Mouse (Mus musculus) CD4-positive, CD25-positive, alpha-beta regulatory T cell, adult 9 weeks (primary cell): Measurements from ENCODE around the gene Pirb. TPM values are rescaled to one million over a fixed set of nuclear protein-coding genes. Genes with fewer than 3 reads are reported as not detected.

ENCODE experiments used
- polyA plus RNA-seq: library from polyadenylated mRNA; unstranded; fragments of 100-300 nt; shearing (Covaris generic); gene quantifications from one replicate; pipeline ENCODE4 v1.2.1, GENCODE M21; 2017

Gene Pirb
- polyA plus RNA-seq = 0.93 TPM

DNA sequence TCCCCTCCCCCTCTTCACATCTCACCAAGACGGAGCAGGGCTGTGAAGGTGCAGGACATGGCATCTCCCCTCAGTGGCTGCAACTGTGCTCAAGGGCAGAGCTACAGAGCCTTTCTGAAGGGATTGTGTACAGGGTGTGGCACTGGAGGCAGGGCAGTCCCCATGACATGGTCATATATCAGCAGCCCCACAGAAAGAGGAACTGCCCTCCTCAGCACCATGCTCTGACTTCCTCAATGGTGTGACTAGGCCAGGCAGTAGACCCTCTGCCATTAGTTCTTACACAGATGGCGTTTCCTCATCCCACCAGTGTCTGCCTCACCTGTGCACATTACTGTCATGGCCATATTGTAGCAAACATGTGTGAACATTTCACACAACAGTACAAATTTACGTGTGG is at the start of gene Pirb:
TSS of gene Pirb (minus strand) at position 124 of the 400 bp plus-strand sequence.

DNA sequence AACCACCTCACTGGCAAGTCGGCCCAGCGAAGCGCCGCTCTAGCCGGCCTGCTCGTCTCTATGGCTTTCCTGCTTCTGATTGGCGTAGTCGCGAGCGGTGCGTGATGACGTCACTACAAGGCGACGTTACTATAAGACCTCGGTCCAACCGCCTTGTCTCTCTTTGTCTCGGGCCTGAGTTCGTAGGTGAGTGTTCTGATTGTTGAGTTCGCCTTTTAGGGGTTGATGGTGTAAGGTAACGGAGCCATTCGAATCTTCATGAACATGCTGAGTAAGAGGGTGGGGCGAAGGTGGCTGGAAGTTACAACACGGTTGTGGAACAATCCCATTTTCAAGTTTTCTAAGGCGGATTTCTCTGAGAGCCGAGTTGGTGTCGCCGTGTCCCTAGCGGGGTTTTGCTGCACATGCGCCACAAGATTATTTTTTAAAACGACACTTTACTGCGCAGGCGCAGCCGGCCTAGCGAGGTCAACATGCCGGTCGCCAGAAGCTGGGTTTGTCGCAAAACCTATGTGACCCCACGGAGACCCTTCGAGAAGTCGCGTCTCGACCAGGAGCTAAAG is 16.2 kb downstream of the Pirb start, which contains the start of gene Rps9:
TSS of gene Rps9 (plus strand) at position 115 of the 563 bp plus-strand sequence.

DNA sequence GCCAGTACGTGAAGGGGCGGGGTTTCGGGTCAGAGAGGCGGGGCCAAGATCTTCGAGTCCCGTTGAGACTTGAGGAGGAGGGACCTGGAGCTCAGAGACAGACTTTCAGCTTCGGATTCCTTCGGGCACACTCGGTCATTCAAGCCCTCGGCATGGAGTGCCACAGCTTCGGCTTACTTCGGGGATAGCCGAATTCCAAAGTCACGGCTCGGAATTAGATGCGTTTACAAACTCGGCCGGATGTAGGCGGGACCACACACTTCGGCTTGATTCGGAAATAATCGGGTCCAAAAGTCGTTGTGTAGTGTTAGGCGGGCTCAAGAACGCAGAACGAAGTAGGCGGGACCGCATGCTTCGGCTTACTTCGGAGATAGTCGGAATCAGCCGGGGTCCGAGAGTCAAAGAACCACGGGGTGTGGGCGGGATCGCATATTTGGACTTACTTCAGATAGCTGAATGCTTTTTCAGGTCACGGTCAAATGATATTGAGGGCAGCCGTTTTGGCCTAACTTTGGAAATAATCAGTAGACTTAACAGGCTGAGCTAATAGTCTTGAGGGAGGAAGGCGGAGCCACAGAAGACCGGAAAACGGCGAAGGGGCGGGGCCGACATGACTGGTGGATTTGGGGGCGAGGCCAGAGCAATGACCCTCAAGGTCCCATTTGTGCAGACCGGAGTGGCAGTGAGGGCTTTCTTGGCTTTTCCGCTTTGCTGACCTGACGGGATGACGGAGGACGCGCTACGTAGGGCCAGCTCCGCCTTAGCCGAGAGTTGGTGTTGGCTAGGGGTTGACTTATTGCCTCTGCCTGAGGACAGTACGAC is 27.0 kb downstream of the Pirb start, which contains the start of gene Mboat7:
TSS of gene Mboat7 (minus strand) at position 537 of the 822 bp plus-strand sequence.

DNA sequence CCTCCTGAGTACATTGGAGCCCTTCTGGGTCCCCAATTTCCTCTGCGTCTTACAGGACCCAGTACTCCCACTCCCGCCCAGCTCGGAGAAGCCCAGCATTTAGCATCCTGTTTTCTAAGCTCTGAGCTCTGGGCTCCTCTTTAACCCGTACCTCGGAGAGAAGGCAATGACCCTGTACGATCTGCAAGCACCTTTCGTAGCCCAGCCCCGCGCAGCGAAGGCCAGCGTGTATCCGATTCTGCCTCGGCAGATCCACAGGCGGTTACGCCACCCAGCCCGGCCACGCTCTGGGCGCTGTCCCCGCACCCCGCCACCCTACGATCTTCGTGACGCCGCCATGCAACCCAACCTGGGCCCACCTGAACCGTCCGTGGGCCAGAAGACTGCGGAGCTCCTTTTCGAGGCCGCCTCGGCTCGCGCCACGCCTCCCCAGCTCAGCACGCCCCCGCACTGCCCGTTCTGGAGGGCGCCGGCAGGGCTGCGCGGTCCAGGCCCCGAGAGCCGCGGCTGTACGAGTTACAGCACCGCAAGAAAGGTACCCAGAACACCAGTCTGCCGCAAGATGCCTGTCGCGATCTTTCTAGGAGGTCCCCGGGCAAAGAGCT is 27.7 kb downstream of the Pirb start, which contains the start of gene Tsen34:
TSS of gene Tsen34 (plus strand) at position 482 of the 605 bp plus-strand sequence.

DNA sequence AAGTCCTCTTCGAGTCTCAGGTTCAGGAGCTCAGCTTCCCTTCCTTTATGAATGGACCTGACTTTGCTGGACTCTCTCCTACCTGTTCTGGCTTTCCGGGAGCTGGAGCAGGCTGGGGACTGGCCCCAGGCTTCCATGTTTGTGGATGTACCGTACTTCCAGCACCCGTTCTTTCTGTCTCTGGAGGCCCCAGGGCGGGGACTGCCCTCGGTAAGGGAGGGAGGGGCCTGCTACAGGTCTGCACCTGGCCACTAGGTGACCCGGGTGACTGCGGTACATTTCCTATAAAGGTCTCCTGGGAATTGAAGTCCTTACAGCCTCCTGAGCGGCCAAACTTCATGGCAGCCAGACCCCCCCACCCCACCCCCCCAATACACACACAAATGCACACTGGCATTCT is 42.8 kb downstream of the Pirb start, which contains the start of gene Tmc4:
TSS of gene Tmc4 (minus strand) at position 212 of the 400 bp plus-strand sequence.

DNA sequence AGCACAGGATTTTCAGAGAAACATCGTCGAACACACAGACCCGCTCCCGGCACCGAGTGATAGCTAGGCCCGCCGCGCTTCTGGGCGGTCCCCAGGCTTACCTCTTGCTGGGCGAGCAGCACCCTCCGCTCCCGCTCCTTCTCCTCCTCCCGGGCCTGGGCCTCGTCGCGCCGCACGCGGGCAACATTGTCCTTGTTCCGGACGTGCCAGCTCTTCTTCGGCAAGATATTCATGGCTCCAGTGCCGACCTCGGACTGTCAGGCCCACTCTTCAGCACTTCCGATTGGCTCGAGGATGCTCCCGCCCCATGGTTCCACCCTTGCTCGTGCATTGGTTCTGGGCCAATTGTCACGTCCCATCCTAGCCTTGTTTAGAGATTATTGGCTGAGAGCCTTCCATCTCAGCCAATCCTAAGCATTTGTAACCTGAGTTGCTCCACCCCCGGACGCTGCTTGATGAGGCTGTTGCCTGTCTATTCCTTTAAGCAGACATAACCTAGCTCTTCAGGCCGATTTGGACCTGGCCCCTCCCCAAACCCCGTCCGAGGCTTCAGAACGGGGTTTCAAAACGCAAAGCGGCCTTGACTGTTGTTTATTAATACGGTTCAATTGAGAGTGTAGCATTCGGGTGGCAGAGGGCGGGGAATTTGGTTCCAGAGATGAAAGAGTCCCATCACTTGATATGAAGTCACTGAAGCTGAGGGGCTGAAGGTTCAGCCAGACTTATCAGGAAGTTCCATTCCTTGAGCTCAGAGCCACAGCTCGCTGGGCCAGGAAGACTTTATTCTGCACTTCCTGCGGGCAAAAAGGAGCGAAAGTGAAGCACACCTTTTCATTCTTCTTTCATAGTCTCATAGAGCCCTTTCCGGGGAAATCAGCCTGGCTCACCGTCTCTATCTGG is 54.7 kb downstream of the Pirb start, which contains the start of gene Leng1:
TSS of gene Leng1 (minus strand) at position 626 of the 900 bp plus-strand sequence.

Other genes with a start within 250 kb of the Pirb start
- gene Tarm1, start 217.8 kb downstream of the Pirb start, polyA plus RNA-seq = not detected
- not detected for gene Oscar, start 104.2 kb downstream of the Pirb start, polyA plus RNA-seq
- gene Ndufa3, start 103.0 kb downstream of the Pirb start, polyA plus RNA-seq = 559 TPM
- gene Tfpt, start 90.5 kb downstream of the Pirb start, polyA plus RNA-seq = 46.3 TPM
- 98.0 TPM for gene Prpf31, start 90.4 kb downstream of the Pirb start, polyA plus RNA-seq
- 121 TPM for gene Cnot3, start 75.1 kb downstream of the Pirb start, polyA plus RNA-seq
- gene Leng1, start 54.6 kb downstream of the Pirb start, polyA plus RNA-seq = 33.1 TPM
- 6.5 TPM for gene Tmc4, start 42.8 kb downstream of the Pirb start, polyA plus RNA-seq
- gene Tsen34, start 27.5 kb downstream of the Pirb start, polyA plus RNA-seq = 11.5 TPM
- 53.0 TPM for gene Mboat7, start 26.9 kb downstream of the Pirb start, polyA plus RNA-seq
- gene Rps9, start 16.4 kb downstream of the Pirb start, polyA plus RNA-seq = 2,488 TPM
- not detected for gene Gm15448, start 105.3 kb upstream of the Pirb start, polyA plus RNA-seq
- 0.32 TPM for gene Pira2, start 124.7 kb upstream of the Pirb start, polyA plus RNA-seq
- 0.69 TPM for gene Gm14548, start 177.7 kb upstream of the Pirb start, polyA plus RNA-seq
- gene Lilra6, start 195.1 kb upstream of the Pirb start, polyA plus RNA-seq = not detected